Mouse (Mus musculus) megakaryocyte-erythroid progenitor cell, adult 5-6 weeks (primary cell): ENCODE data around the gene Dpy30. TPM values are rescaled to one million over a fixed set of nuclear protein-coding genes. Genes with fewer than 3 reads are reported as not detected.
A peak's percentile ranks its signal among the peaks of the same experiment; 100 is the strongest.

ENCODE experiments used
- ATAC-seq: replicated peaks from 2 replicates; pipeline ENCODE4 v1.8.0; 2016; ENCODE audit warnings: mild to moderate bottlenecking, inconsistent platforms; ENCODE audit not compliant: severe bottlenecking, poor library complexity, low FRiP score, low TSS enrichment
- total RNA-seq, 2 experiments: library from RNA; stranded (forward) in 1 of 2; stranded (reverse) in 1 of 2; fragments of 200-1000, 215-1000 nt in 1 of 2; fragments of >200 nt in 1 of 2; fragmentation: Nextera tagmentation in 1 of 2; gene quantifications; 2 replicates each; pipeline ENCODE4 v1.2.3; 2014 to 2017

The Dpy30 gene
- total RNA-seq, 2 experiments from 2014 or later: 178 to 233 TPM

DNA sequence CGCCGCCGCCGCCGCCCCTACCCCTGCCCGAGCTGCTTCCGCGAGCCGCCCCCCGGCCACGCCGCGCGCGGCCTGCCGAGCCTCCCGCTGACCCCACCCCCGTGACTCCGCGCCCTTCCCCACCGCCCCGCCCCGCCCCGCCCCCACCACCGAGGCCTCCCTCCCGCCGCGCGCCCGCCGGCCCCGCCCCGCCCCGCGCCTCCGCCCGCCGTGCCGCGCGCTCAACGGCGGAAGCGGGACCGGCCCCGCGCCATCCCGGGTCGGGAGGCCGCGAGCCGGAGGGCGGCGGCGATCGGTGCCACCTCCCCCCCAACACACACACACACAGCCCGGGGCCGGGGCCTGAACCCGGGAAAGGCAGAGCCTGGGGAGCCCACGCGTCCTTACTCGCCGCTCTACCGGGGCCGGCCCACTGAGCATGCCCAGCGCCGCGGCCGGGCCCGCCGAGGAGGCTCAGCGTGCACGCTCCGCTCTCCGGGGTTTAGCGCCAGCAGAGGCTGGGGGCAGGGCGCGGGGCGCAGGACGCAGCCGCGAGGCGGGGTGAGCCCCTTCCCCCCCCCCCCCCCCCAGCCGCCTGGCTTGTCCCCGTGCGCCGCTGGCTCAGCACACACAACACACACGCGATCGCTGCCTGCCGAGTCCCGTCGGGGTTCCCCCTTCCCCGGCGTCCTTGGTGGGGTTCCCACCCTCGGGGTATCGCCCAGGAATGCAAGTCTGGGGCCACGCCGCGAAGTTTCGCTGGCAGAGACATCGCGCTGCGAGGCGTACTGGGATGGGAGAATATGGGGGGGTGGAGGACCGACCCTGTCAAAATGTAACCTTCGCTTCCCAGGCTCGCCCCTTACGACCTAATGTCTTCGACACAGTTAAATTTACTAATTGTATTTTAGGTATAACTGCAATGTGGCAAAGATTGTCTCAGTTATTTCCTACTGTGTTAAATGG lies 28.4 kb downstream of the Dpy30 start, which contains the start of gene Memo1:
TSS of gene Memo1 (minus strand) at position 496 of the 945 bp plus-strand sequence.
- peak; percentile 47 for ATAC-seq

- peak; percentile 81 for ATAC-seq
These were observed 29.2 kb downstream of the Dpy30 start for GRCm38 (mm10) chr17:74294426-74295025.

- ATAC-seq: 0 out of 2 replicates have a peak, but pooled peaks have one; percentile 7
These were observed 29.9 kb downstream of the Dpy30 start for GRCm38 (mm10) chr17:74293687-74294425.

DNA sequence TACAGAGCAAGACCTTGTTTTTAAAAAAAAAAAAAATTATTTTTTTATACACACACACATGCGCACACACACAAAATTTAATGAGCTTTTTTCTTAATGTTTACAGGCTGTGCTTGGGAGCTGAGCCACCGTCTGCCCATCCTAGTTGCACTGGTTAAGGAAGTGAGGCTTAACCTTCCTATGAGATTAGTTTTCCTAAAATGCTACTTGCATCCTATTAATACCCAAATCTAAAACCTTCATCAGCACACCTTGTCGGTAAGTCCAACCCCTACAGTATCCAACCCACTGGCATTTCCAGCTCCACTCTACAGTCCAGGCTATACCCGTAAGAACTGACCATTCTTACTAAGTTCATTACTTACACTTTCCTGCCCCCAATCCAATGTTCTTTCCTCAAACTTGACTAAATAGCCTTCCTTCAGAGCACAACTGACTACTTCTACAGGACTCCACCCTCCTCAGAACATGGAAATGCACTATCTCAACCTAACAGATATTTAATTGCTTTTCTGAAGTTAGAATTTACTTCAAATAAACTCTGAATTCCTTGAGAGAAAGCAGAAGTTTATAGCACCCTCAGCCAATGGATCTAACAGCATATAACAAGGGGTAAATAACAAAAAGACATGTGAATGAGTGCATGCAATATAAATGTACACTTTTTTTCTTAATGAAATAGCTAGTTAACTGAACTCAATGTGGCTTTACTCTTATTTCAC lies 31.9 kb downstream of the Dpy30 start:
- ATAC-seq: no peak; the same call in 1 of the 2 replicates

GRCm38 (mm10) chr17:74290869-74291268 lies 32.9 kb downstream of the Dpy30 start:
- ATAC-seq: no peak

DNA sequence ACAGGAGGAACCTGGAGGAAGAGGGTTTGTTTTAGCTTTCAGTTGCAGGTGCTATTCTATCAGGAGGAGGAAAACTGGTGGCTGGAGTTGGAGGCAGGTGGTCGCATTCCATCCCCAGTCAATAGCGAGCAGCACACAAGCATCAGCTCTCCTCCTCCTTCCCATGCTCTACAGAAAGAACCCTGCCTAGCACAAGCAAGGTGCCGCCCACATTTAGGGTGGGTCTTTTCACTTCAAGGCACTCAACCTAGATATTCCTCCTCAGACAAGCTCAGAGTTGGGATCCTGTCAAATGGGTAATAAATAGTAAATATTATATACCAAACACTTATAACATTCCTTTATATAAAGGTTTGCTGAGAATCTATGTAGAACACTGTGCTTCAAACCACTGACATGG lies 33.5 kb downstream of the Dpy30 start:
- ATAC-seq: no peak

- no peak for ATAC-seq
These were observed 35.1 kb downstream of the Dpy30 start for GRCm38 (mm10) chr17:74288626-74289025.

DNA sequence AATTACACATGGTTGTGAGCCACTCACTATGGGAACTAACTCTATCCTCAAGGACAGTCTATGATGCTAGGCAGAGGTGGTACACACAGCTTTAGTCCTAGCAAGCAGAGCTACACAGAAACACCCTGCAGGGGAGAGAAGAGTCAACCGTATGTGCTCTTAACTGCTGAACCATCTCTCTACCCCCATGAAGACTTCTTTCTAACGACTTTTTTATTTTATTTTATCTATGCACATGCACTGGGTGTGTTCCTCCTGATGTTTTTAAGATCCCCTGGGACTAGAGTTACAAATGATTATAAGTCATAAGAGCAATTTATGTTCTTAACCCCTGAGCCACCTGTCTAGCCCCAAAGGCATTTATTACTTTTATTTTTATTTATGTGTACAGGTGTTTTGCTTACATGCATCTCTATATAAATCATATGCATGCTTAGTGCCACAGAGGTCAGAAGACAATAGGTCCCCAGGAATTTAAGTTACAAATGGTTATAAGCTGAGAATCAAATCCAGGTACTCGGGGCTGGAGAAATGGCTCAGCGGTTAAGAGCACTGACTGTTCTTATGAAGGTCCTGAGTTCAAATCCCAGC lies 37.5 kb downstream of the Dpy30 start:
- peak; percentile 84 for ATAC-seq

DNA sequence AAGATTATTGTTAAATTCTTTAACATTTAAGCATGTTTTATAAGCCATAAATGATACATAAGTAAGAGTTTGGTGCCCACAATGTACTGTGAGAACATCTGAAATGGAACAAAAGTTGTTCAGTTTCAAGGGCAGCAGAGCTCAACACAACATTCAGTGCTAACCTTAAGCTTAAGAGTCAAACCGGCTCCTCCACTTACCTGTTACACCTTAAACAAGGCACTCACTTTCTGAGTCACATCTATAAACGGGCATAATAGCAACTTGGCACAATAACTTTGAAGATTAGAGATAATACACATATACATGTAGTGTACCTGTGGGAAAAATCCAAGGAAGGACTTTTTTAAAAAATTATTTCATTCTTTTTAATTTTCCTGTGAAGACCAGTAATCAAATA lies 38.0 kb downstream of the Dpy30 start:
- ATAC-seq: no peak

DNA sequence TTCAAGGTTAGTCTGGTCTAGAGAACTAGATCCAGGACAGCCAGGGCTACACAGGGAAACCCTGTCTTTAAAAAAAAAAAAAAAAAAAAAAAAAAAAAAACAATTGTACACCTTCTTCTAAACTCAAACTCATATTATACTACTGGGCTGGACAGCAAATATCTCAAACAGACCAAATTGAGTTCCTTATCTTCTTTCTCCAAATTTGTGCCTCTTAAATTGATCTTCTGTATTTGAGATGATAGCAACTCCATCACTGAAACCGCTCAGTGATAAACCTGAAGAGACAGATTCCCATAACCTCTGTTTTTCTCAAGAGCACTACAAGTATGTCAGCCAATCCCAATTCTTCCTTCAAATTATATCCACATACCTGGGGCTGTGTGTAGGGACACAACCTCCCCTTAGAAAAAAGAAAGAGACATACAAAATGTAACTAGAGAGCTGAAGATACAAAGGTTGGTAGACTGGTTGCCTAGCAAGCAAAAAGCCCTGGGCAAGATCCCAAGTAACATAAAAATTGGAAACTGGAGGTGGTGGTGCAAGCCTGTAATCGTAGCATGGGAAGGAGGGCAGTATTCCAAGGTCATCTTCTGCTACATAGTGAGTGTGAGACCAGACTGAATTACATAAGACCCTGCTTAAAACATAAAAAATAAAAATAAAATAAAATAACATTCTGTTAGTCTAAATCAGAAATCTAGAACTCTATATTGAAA lies 39.2 kb downstream of the Dpy30 start:
- peak; percentile 29; the same call in 1 of the 2 replicates for ATAC-seq

GRCm38 (mm10) chr17:74282024-74282423 lies 41.7 kb downstream of the Dpy30 start:
- ATAC-seq: no peak

GRCm38 (mm10) chr17:74278966-74279869 lies 44.5 kb downstream of the Dpy30 start:
- peak; percentile 54 for ATAC-seq

DNA sequence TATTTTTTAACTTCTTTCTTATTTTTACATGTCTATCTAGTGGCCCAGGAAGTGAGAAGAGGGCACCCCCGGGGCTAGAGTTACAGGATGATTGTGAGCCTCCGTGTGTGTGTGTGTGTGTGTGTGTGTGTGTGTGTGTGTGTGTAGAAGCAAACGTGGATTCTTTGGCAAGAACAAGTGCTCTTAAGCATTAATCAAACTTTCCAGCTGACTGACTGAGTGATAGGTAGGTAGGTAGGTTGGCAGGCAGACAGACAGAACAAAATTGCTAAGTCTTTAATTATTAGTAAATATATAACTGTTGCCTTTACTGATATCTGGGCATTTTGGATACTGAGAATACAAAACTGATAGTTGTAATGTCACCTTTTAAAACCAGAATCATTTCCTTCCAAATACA lies 49.3 kb downstream of the Dpy30 start:
- no peak for ATAC-seq

DNA sequence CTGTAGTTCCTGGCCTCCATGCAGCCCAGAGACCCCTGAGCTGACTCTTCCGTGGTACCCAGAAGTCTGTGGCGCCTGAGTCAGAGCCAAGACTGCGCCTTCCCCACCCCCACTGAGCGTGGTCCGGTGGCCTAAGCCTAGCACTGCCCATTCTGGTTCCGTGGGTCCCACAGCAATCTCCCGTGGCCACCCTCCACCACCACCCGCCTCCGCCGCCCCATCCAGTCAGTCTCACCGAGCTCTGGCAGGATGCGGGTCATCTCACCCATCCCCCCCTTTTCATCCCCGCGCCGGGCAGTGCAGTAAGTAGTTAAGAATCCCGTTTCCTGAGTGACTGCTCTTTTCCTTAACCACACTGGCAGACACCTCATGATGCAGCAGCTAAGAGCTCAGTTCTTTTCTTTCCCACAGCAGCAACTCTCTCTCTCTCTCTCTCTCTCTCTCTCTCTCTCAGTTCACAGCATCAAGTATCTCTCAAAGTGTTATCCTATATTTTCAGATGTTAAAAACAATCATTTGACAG lies 51.0 kb downstream of the Dpy30 start:
- ATAC-seq: no peak

- peak; percentile 52 for ATAC-seq
These were observed 52.0 kb downstream of the Dpy30 start for GRCm38 (mm10) chr17:74271541-74272268.

DNA sequence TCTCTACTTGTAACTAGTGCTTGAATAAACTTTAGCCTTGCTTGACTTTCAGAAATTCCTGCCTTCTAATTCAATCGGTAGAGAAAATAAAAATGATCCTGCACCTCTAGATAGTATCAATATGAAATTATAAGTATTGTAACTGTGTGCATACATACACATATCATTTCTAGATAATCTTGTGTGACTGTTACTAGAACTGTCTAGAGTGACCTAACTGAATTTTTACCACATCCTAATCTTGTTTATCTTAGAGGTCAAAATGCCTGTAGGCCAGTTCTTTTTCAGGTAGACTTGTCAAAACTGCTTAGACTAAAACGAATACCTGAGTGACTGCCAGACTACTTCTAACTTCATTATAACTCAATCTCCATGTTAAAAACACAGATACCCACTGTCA lies 53.5 kb downstream of the Dpy30 start:
- no peak for ATAC-seq
